Mouse (Mus musculus) embryo, embryonic 10.5 days (tissue): Measurements from ENCODE around the gene Lfng.

ENCODE experiments used
- DNase-seq: peaks from one replicate; pipeline ENCODE4 v3.0.0-alpha.2; 2015; ENCODE audit warnings: low spot score

Lfng gene

DNA sequence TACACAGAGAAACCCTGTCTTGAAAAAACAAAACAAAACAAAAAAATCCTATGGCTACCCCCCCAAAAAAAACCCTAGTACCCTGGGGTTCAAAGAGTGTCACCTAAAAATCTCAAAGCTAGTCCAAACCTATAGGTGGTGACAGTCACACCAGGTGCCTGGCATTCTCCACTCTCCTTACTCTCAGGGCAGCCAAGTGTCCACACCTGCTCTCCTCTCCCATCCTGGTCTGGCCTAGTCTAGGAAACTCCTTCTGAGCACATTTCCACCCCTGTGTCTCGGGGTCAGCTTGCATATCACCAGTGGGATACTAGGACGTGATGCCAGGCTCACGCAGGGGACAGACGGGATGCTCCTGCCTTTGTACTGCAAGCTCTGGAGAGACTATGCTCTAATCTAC is 32.2 kb downstream of the Lfng start:
- no peak for DNase-seq

DNA sequence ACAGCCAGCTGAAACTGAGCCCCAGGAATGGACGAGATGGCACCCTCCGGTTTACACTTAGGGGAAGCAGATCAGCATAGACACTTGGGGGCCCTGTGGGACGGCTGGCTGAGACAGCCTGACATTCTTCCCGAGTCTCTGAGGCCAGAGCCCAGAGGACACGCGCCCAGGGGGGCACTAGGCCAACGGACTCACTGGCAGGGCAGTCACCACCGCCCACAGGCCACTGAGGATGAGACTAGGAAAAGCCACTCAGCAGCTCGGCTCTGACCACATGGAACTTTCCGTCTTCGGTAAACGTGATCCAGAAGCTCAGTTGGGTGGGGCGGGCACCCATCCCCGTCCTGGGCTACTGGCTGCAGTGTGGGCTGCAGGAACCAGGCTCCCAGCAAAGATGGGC is 32.8 kb downstream of the Lfng start:
- no peak for DNase-seq

DNA sequence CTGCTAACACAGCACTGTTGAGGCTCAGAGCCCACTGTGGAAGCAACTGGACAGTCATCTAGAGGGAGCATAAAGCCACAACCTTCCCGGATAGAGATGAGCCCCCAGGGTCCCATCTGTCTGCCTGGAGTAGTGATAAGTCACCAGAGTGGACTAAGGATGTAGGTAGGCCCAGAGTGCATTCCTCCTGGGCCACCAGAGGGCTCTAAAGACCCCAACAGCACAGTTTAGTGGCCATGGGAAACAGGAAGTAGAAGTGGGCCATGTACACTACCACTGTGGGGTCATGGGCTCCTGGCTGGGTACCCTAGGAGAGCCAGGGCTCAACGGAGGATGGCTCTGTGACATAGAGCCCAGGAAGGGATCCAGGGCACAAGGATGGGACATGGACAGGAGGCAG is 33.7 kb downstream of the Lfng start:
- DNase-seq: no peak

DNA sequence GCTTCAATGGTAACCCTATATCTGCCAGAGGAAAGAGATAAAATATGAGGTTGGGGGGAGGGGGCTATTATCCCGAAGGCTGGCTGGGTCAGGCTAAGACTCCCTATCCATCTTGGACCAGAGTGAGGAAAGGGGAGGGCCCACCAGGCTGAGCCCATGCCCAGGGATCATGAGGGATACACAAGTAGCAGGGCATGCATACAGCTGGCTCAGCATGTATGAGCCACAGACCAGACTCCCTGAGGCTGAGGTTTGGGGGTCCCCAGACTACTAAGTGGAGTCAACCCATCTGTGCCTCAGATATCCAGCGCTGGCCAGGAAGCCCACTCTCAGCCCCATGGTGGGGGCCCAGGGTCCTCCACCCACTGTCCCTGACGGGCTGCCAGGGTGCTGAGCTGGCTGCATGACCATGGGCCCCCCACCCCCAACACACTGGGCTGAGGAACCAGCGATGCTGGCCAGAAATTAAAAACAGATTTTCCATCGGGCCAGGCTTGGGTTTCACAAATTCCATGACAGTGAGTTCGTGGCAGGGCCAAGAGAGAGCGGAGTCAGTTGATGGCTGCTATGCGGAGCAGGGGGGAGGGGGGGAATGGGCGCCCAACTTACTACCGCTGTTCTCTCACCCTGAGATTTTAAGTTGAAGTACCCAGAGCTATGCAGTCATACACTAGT is 34.3 kb downstream of the Lfng start:
- DNase-seq: peak; percentile 64

DNA sequence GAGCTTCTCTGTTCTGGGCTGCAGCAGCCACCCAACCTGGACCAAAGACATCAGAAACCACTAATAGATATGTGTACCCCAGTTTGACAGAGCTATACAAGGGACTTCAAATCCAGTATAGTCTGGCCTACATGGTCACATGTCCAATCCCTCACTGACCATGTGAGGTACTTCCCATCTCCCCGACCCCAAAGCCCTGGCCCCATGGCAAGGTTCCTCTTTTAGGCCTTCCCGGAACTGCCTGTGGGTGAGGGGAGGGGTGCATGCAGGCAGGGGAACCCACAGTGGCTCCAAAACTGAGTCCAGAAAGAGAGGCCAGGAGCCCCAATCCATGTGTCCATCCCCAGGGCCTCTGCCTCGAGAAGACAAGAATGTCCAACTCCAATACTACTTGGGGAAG is 35.0 kb downstream of the Lfng start:
- no peak for DNase-seq

DNA sequence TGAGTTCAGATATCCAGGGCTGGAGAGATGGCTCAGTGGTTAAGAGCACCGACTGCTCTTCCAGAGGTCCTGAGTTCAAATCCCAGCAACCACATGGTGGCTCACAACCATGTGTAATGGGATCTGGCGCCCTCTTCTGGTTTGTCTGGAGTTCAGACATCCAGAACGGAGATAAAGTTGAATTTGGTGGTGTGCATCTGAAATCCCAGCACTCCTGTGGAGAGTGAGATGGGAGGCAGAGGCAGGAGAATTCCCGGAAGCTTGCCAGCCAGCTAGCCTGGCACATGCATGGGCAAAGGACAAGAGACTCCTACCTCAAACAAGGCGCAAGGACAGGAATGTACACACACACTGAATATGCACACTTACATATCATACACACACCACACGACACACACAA is 37.1 kb downstream of the Lfng start:
- DNase-seq: no peak

DNA sequence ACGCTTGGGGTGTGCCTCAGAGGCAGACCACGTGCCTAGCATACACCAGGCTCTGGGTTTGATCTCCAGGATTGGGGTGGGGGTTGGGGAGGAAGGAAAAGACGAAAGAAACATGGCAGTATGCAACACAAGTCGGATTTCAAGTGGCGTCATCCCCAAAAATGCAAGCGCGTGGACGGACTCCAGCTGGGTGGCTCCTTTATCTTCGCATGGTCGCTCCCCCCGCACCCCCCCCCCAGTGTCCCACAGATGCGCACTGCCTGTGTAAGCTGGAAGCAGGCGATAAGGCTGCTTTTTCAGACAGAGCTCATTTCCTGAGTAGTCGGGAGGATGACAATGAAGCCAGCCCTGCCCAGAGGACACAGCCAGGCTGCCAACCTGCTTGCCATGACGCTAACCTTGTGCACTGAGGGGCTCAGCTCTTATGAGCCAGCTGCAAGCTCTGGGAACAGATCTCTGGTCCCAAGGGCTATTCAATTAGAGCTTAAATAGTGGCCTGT is 37.6 kb downstream of the Lfng start:
- DNase-seq: peak; percentile 21

DNA sequence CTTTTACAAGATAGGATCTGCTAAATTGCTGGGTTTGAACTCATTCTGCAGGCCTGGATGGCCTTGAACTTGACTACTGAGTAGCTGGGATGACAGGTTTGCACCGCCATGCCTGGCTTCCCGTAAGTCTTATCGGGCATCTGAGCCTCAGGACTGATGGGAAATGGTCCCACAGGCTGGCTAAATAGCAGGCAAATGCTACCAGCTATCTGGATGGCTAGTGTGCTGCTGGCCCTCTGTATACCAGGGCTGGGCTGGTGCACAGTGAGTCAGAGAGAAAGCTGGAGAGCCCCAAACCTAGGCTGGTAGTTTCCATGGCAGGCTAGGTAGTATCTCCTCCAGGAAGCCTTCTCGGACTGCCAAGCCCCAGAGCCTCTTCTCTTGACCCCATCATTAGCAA is 38.3 kb downstream of the Lfng start:
- no peak for DNase-seq

DNA sequence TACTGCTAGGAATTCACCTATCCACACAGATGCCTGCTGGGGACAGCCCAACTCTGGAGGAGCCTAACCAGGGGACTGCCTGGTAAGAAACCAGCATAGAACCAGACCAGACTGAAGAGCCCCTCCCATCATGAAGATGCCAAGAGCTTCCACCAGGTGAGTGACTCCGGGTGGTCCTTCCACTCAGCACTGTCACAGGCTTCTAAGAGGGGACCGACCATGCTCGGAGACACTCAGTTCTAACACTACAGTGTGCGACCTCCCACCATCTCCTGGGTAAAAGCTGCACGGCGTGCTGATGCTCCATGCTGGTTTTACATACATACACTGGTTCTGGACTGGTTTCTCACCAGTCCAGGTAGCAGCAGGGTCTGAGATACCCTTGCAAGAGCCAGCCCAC is 39.1 kb downstream of the Lfng start:
- DNase-seq: no peak

DNA sequence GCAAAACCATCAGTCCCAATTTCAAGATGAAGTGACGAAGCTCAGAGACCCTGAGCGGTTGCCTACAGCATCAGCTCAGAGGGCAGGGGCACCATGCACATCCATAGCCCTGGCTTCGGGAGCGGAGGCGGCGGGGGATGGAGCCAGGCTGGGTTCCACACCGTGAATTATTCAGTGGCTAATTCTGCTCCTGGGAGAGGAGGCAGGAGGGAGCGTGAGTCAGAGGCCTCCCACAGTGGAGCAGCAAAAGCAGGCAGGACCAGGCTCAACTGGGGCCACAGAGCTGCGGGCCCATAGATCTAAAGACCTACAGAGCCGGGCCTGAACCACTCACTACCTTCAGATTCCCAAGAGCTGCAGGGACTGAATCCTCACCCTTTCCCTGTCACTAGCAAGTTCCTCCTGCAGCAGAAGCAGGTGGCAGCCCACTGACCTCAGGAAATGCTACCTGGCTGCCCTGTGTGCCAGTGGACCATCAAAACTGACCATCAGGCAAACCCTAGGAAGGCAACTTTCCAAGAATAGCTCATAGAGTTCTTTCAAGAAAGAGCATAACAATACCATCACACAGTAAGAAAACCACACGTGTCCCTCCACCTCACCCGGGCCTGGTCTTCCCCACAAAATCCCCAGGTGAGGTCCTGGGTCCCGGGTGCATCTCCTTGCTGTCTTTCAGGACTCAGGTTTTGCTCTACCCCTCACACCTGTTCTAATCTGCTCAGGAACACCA is 40.1 kb downstream of the Lfng start:
- no peak for DNase-seq

DNA sequence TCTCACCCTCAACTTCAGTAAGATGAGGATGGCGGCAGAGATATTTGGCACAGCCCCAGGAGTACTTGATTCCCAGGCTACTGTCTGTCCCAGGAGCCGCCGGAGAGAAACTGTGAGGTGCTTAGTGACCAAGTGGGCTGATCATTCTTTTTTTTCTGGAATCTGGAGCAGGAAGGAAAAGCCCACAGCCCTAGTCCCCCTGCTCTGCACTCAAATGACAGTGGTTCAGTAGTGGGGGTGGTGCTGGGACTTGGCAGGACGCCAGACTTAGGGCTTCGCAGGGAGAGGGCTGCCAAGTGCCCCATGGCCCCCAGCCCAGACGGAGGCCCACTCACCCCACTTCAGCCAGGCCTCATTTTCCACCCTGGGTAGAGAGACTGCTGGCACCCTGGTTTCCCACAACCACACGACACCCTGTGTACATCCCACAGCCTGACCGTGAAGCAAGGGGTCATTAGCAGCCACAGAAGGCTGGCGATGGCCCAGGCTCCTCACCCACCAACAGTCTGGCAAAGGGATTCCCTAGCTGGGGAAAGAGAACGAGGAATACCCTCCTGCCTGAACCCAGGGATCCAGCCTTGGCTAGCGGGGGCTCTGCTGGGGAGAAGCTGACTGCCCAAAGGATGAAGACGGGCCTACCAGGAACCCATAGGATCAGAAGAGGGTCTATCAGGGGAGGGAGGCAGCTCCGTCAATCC is 40.9 kb downstream of the Lfng start:
- peak; percentile 48 for DNase-seq

DNA sequence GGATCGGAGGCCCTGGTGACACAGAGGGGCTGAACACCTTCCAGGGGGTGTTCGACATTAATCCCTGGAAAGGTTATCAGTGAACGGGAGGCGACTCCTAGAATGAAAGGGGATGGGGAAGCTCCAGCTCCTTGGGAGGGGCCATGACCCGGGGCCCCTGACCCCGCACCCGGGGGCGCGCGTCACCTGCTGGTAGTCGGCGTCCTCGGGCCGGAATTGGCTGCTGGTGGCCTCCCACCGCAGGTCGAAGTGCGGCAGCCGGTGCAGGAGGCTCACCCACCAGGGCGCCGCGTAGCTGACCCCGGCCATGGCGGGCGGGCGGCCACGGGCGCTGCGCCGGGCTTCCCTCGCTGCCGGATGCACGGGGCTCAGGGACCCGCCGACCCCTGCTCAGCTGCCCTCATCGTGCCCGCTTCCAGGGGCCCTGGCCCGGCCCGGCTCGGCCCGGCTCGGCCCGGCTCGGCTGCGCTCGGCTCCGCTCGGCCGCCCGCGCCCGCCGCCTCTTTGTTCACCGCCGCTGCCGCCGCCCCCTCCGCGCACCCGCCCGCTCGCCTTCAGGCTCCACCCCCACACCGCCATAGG is 41.5 kb downstream of the Lfng start, which contains the start of gene Ttyh3:
Gene Ttyh3, minus strand, starts transcription at position 513 of the 582 bp plus-strand sequence.
- DNase-seq: no peak

DNA sequence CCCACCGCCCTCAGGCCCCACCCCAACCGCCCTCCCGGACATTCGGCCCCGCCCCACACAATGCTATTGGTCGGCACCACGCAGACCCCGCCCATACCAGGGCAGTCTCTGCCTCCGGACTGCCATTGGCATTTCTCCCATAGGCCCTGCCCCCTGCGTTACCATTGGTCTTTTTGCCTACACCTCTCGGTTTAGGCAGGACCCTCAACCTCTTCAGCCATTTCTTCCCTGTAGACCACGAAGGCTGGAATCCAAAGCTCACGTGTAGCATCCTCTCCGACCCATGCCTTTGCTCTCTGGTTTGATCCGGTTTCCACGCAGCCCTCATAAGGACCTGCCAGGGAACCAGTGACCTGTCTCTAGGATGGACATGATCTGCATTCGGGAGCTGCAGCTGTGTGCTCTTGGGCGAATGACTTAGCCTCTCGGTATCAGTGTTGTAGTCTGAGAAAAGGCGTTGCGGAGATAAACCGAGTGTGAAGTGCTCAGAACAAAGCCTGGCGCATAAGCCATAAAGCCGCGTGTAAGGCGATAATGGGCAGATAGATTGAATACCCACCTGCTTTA is 42.1 kb downstream of the Lfng start:
- DNase-seq: peak; percentile 99

DNA sequence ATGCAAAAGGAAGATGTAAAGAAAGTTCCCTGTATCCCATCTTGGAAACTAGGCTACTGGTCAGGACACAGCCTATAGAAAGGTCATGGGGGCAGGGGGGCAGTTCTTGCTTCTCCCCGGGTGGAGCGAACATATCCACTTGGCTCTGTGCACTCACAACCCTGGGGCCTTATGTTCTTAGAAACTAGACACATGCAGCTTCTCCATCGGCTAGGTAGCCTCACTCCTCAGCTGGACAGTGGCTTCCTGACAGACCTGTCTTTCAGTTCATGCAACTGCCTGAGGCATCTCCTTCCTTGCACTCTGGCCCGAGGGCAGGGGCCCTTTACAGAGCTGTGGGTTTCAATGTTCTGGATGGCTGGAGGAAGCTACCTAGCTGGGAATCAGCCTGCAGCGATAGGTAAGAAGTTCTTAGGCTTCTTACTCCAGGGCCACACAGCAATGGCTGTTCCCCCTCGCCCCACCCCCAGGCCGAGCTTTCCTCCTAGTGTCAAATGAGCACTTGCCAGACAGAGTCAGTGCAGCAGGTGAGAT is 42.8 kb downstream of the Lfng start:
- no peak for DNase-seq

DNA sequence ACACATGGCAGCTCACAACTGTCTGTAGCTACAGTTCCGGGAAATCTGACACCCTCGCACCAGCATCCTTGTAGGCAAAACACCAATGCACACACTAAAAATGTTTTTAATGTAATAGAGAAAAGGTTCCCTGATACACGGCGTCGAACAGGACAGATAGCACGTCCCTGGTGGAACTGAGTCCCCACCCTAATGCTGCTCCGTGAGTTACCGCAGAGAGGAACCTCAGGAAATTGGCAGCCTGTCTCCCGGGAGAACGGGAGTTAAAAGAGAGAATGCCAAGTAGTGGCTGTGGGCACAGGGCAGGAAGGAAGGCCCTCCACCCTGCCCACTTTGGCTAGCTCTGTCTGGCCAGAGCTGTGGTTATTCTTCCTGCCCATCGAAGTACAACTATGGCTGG is 44.1 kb downstream of the Lfng start:
- no peak for DNase-seq

DNA sequence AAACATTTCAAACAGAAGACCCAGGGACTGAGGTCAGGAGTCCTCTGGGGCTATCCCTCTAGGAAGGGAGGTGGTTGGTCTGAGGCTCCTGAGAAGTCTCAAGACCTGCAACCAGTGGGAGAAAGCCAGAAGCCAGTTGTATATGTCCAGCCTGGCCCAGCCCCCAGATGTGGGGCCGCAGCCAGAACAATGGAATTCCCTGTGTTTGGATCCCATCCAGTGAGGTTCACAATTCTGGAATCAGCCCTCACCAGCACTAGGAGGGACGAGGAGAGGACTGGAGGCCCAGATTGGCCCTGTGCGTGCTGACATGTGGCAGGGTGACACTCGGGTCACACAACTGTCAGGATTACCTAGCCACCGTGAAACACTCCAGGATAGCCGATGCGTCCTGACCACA is 45.5 kb downstream of the Lfng start:
- DNase-seq: no peak

DNA sequence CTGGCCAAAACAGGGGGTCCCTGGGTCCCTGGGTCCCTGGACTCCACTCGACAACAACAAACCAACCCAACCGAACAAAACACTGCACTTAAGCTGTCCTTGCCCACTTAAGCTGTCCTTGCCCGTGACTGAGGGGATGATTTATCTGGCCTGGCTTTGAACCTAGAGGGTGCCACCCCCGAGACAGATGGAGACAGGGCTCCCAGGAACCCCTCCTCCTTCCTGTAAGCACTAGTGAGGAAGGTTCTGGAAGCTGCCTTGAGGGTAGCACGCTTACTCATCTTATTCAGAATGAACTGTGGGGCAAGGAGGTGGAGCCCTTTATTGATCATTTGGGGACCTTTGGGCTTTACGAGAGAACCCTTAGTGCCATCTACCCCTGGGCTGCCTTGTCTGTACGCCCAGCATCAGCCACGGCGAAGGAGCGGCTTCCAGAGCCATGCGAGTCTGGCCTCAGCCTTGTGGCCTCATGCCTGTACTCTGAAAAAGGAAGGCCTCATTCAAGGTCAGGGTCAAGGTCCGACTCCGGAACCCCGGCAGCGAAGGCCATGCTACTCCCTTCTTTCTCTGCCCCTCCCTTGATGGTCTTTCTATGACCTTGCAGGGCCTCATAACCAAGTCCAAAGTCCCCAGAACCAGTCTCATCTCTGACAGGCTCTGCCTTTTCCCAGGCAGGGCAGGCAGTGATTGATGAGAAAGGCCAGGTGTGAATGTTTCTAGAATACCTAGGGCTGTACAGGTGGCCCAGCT is 47.2 kb downstream of the Lfng start:
- DNase-seq: no peak

DNA sequence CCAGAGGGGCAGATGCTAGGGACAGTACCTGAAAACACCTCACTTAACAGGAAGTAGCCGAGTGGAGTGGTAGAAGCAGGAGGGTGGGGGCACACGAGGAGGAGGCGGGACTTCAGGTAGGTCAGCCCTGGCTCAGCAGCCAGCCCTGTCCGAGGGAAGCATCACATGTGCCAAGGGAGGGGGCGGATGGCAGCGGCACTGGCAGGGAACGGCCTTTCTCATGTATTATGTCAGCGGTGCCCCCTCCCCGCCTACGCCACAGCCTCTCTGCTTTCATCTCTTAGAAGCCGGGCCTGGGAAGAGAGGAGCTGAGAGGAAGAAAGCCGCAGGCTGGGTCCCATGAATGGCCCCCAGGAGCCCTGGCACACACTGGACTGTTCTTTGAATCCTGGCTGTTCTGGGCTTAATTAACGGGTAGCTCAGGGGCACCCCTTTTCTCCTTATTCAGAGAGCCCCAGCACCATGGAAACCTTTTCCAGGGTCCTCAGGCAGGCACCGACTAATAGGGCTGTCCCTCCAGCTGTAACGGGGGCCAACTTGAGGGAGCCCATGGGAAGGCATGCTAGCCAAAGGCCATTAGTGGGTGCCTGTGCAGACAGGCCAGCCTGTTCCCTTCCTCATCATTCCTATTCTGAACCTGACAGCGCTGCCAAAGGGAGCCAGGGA is 52.6 kb downstream of the Lfng start:
- no peak for DNase-seq

DNA sequence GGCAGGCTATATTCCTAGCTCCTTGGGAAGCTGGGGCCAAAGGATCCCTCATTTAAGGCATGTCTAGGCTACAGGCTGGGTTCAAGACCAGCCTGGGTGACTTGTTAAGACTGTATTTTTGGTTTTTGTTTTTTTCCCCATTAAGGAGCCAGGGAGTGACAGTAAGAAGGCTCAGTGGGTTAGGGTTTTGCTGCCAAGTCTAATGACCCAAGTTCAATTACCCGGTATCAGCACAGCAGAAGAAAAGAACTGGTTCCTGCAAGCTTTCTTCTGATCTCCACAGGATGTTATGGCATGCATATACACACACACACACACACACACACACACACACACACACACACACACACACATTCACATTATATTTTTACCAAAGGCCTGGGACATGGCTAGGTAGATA is 53.3 kb downstream of the Lfng start:
- DNase-seq: no peak

DNA sequence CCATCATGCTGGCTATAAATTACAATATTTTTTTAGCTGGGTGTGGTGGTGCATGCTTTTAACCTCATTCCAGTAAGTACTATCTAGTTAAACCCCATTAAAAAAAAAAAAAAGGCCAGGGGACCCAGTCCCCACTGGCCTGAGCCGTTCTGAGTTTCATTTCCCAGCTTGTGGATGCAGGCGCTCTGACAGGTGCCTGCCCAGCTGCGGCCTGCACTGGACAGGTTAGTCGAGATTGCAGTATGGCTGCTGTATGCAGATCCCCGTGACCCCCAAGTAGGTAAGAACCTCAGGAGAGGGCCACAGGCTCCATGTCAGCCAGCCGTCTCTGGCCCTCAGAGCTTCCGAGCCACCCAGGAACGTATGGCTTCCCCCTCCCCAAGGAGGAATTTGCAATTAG is 54.3 kb downstream of the Lfng start:
- DNase-seq: no peak
